Mouse (Mus musculus) retina, postnatal 7 days (tissue): ENCODE data around the gene Xxylt1.
A peak's percentile ranks its signal among the peaks of the same experiment; 100 is the strongest.

ENCODE experiments used
- DNase-seq: peaks from one replicate; pipeline ENCODE4 v3.0.0-alpha.2; 2012; ENCODE audit warnings: low read depth, low spot score

Gene Xxylt1

DNA sequence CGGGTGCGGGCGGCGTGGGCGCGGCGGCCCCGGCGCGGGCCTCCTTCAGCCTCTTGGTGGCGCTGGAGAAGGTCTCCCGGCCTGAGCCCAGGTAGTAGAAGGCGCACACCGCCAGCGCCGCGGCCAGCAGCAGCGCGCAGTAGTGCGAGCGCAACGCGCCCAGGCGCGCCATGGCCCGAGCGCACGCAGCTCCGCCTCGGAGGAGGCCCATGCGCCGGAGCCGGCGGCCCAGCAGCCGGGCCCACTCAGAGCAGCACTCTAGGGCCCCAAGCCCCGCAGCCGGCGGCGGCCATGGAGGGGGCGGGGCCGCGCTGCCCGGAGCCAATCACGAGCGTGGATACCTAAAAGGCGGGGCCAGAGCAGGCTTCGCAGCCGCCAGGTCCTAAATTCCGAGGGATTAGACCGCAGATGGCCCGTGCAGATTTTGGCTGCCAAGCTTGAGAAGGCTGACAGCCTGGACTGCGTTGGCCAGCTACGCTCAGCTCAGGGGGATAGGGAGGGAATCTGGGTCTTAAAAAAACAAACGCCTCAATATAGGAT lies at the start of gene Xxylt1:
Gene Xxylt1 (minus strand): TSS at position 308 of the 540 bp plus-strand sequence.
- peak; percentile 91 for DNase-seq

DNA sequence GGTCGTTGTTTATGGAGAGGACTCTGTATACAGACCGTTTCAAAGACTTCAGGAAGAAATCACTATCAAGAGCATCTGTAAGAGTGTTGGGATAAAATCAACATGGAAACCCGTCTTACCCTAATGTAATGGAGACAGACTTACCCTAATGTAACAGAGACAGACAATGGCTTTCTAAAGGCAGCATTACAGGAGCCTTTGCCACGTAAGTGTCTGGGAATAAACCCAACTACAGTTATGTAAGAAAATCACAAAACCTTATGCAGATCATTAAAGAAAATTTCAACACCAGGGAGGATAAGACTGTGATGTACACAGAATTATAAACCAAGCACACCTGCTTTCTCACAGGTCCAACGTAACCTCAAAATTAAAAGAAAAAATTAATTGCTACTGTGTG lies 46.9 kb upstream of the Xxylt1 start:
- no peak for DNase-seq

DNA sequence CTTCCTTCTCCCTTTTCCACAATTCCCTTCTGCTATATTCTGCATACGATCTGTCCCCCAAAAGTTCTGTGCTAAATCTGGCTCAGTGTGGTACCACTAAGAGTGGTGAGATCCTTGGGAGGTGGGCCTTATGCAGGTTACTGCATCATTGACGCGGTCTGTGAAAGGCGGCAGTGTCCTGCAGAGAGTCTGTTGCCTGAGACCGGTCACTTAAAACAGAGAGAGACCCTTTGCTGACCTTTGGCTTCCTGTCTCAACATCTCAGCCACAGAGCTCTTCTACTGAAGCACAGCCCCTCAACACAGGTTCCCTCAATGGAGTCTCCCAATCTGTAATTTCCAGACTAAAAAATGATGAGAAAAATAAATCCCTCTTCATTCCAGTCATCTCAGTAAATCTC lies 43.8 kb upstream of the Xxylt1 start:
- no peak for DNase-seq

DNA sequence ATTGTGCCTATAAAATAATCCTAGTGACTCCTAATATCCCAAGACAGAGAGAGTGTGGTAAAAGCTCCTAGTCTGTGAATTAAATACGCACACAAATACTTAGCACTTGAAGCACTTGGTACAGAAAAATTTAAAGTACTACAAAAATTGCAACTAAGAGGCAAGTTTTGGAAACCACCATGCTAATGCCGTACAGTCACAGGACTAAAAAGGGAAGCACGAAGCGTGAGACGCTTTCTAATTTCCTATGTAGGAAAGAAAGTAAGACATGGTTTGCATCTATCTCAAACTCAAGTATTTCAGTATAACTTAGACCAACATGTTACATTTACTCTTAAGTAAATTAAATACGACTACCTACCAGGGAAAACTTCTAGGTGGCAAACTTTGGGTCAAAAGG lies 40.4 kb upstream of the Xxylt1 start:
- DNase-seq = no peak

DNA sequence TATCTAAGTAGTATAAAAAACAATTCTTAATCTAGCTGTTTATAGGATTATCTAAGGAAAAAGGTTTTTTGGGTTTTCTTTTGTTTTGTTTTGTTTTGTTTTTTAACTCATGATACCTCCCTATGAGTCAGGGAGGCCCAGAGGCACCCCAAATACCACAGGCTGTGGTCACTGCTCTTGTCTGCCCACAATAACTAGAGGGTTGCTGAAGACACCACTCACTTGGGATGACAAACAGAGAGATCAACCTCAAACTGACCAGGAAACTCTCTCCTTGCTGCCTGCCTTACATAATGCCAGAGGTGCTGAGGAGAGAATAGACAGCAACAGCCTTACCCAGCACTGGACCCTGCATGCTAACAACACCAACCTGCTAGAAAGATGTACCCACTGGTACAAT lies 32.4 kb upstream of the Xxylt1 start:
- DNase-seq = no peak

DNA sequence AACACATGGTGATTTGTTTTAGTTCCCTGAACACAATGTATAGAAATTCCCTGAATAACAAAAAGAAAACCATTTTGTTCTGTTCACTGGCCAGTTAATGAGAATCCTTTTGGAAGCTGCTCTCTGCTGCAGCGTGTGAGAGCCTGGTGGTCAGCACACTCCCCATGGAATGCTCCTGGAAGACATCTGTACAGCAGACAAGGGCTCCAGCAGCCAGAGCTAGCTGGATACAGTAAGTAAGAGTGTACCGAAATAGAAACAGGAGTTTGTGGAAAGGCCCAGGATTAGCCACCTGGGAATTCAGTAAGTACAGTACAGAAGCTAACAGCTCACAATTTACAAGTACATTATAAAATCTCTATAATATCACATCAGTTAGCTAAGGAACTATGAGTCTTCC lies 20.1 kb upstream of the Xxylt1 start:
- DNase-seq = no peak

DNA sequence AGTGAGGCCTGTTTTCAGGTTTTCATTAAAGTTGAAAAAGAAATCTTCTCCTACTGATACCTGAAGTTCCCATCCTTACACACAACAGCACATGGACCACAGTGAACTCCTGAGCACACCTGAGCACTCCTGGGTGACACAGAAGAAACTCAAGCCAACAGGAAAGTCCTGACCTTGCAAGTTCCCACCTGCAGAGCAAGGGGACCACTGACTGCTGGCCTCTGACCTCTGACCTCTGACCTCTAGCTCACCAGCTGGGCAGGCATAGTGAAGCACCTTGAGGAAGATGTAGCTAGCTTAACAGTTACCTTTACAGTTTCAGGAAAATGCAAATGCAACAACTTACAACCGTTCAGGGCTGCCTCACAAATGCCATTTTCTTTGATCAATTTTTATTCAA lies 18.7 kb upstream of the Xxylt1 start:
- DNase-seq = no peak

DNA sequence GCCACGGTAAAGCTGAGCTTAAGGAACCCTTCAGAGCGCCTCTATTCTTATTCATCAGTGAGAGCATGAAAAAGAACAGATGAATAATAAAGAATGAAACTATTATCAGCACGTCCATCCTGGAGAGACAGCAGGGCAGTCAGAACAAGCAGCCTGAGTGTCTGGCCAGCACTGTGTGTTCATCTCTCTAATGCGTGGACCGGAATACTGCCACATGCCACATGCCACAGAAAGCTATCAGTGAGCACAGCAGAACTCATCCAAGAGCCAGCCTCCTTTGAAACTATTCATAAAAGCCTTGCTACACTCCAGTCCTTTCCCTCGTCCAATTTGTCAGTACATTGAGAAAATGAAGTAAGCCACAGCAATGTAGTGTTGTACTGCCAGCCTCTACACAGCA lies 12.8 kb upstream of the Xxylt1 start:
- no peak for DNase-seq

DNA sequence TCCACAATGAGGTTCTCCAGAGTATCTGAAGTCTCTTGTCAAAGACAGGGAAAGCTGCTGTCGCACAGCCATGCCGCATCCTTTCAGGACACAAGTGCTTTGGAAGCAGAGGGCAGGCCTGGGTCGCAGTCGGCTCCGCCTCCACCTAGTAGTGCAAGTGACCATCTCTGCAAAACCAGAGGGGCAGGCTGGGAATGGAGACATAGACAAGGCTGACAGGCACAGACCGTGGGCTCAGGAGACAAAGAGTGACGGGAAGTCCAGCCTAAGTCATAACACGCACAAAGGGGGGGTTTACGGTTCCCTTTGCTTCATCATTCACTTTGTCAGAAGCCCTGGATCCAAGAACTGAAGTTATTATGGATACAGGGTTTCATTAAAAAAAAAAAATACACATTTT lies 12.0 kb upstream of the Xxylt1 start:
- DNase-seq = no peak

DNA sequence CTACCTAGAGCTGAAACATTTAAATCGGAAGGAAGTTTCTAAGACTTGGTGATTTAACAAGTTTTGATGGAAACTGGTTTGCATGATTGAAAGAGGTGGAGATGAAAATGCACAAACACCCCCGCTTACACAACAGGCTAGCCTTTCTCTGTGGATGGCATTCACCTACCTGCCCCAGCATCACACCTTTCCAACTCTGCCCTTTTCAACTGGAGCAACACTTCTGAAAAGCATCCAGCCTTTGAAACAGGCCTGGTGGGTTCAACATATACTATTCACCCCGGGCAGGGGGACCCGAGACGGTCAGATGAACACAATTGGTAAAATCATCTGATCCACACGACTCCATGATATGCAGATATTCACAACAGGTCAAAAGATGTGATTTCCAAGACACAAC lies 659 bp upstream of the Xxylt1 start:
- DNase-seq = no peak

DNA sequence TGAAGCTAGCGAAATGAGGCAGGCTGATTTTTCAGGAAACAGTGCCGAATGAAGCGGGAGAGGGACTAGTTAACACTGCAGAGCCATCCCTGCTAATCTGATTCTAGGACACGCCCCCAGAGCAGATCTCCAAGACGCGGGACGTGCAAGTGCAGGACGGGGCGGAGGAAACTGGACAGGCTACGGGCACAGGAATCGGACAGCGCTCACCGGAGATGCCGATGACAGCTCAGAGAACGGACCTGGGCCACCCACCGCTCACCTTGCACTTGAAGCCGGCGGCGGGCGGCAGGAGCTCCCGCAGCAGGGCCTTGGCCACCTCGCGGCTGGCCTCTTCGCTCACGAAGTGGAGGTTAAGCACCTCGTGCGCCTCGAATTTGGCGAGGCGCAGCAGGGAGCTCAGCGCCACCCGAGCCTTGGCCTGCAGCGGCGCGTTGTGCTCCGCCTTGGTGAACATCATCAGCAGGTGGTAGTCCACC lies 620 bp downstream of the Xxylt1 start:
- DNase-seq = peak; percentile 64

DNA sequence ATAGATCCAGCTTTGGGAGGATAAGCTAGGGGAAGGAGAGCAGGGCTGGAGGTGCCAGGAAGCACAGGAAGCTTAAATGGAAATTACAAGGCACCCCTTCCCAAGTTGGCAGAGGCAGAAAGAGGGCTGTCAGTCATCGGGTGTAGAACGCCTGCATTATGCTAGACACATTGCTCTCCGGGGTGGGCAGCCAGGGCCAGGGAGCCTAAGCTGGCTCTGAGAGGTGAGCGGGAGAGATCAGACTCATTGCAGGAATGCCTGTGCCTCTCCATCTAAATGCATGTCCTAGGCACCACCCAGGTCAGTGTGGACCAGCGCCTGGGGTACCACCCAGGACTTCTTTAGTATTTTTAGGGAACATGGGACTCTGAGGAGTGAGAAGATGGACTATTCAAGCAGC lies 3.8 kb downstream of the Xxylt1 start:
- DNase-seq = no peak

DNA sequence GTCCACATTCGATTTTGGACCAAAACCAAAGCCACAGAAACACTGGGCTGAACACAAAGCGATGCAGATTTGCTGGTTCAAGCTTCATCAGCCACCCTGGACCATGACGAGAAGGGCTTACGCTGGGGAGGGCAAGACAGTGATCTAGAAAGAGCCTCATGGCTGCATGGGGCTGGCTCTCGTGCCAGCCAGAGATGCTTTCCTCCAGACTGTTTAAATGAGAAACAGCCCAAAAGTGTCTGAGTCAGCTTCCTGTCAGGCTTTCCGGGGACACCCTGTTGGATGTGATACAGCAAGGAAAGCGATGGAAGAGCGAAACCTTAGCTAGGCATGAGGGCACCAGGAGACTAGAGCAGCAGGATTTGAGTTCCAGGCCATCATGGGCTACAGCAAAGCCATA lies 4.8 kb downstream of the Xxylt1 start:
- no peak for DNase-seq

DNA sequence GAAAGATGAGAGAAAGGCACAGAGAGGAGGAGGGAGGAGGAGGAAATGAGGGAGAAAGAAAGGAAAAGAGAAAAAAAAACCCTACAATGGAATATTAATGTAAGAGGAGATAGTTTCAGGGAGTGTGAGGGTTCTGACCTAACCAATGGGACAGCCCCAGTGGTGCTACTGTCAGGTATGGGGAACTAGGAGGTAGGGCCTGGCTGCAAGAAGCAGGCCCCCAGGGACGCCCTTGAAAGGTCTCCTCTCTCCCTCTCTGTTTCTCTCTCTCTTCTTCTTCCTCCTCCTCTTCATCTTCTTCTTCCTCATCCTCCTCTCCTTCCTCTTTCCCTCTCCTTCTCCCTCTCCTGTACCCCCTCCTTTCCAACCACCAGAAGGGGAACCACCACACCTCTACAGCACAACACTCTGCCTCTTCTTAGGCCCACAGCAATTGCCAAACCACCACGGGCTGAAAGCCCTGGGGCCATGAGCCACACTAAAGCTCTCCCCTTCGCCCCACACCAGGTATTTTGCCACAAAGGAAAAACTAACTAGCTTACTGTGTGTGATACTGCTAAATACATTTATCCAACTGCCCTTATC lies 6.8 kb downstream of the Xxylt1 start:
- no peak for DNase-seq

DNA sequence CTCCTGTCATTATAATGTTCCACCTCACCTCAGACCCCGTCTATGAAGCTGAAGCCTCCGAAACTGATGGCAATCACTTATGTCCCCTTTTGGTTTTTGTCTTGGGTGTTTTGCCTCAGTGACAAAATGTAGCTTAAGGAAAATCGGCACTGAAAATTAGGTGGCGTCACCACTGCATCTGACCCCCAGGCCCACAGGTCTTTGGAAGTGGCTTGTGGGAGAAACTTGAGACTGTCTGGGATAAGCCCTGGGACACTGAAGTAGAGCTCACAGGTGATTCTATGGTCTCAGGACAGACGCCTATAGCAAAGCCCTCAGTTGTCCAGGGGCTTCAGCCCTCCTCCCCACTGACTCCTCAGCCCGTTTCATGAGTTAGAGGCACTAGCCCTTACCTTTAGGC lies 9.5 kb downstream of the Xxylt1 start:
- no peak for DNase-seq

DNA sequence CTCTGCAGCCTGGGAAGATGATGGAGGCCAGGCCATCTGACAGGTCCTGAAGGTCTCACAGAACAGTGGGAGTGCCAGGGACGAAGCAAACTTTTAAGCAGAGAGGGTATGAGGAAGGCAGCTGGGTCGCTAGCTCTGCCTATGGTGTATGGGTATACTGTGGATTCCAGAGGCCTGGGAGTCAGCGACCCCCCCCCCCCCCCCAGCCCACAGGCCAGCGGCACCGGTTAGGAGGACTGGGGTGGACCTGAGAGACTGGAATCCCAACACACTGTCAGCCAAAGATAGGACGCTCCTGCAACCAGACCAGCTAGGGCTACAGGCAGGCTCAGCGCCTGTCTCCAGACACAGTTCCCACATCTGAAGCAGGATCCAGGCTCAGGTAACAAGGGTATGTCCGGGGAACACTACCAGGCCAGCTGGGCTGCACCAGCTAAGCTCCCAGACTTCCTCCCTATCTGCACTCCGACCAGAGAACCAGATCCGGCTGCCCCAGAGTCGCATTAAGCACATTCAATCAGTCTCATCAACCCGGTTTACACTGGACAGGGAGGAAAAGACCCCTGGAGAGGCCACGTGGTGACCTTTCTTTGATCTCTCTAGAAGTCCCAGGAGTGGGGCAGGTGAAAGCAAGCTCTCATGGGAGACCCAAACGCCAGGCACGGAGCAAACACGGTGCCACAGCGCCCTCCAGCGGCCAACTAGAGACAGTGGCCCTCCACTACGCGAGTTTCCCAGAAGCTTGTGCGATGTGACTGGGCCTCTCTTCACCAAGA lies 10.7 kb downstream of the Xxylt1 start:
- peak; percentile 86 for DNase-seq

DNA sequence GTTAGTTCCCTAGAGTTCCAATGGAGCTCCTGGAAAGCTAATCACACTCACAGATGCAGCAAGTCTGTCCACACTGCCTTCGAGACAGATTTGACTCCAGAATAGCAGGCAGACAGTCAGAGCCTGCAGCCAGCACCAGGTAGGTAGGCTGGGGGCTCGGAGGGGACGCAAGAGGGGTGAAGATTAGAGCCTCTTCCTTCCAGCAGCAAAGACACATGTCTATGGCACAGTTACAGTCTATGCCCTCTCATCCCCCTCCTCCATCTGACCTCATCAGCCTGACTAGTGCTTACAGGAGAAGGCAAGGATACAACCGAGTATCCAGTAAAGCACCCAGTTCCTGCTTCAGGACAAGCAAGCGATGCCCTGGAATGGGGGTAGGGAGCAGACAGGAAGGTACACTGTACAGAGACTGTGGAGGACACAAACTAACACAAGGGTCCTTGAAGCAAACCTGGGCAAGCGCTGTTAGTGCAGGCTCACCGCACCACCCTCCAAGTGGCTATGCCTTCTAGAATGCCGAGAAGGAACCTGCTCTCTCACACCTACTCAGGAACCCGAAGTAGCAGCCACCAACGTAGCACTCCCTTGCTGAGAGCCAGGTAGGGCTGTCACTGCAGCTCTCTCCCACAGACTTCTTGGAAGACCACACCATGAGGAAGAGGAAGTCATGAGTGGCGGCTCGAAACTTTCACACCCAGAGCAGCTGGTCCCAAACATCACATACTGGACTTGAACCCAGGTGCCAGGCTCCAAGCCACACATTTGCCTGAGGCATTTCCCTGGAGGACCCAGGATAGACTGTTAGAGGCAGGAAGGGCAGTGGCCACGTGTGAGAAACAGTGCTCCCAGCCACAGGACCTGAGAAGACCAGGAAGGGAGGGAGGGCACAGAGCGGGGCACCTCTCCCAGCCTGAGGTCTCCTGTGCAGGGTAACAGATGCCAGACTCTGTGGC lies 11.7 kb downstream of the Xxylt1 start:
- no peak for DNase-seq

DNA sequence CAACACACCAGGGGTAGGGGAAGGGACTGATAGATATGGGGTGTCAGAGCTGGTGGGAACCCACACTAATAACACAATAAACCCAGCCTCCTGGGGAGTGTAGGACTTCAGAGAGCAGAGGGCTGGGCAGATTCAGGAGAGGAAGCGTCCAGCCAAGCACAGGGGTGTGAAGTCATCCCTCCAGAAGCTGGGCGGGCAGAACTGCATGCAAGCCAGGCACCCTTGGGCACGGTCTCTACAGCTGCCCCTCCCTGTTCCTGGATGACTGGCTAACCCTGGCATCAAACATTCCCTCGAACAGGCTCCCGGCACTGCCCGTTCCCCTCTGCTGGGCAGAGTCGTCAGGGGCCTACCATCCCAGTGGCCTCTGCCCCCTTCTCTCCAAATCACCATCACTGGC lies 13.0 kb downstream of the Xxylt1 start:
- no peak for DNase-seq

DNA sequence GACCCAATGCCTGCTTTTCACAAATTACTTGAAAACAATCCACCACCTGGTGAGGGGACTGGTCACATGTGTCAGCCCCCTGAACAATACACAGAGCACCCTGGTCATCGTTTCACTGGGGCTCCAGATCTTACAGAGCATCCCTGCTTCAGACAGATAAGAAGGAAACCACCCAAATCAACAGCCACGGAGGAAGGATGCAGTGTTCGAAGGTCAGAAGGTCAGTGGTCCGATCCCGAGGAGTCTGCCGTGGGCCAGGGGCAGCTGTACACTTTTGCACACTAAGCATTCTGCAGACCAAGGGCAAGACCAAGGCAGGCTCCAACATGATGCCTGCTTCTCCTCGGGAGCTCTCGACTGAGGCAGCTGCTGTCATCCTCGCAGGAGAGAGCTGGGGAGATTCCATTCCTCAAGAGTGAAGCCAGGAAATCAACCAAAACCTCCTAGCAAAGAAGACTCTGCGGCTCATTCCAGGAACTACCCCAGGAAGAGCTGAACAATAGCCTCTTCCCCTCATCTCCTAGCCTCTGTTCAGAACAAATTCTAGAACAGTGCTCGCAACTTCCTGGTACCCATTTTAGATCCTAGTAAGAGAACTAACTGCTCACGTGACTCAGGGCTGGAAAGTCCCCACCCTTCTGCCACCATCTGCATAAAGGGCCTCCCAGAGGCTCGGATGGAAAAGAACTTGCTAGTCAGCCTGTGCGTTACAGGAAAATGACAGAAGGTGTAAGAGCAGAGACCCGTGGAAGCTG lies 14.7 kb downstream of the Xxylt1 start:
- no peak for DNase-seq

DNA sequence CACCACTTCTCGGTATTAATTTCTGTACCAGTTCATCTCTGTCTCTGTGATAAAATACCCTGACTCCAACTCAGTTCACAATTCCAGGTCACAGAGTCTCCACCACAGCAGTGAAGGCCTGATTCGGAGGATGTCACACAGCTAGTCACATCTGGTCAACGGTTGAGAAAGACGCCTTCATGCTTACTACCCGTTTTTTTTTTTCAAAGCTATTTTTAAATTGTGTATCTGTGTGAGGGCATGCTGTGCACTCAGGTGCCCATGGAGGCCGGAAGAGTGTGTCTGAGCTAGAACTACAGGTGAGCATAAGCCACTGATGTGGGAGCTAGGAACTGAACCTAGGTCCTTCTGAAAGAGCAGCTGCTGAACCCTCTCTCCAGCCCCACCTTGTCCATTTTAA lies 16.4 kb downstream of the Xxylt1 start:
- DNase-seq = no peak

DNA sequence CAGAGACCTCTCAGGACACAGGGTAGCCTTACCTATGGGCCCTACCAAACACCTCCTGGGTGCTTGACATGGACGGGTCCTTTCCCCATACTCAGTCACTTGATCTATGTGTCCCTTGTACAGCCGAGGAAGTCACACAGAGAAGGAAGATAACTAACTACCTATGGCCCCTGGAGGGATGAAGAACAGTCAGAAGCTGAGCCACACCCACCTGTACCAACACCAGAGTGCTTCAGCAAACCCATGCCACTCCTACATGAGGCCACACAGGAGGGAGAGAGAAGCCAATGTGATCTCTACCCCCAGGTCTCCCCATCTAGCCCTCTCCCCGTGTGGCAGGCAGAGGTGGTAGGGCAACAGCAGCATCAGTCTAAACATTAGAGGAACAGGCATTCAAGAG lies 18.3 kb downstream of the Xxylt1 start:
- DNase-seq = no peak
